Mouse (Mus musculus) lung, postnatal 14 days (tissue): ENCODE results near the gene Wipi2.

Source experiments
- DNase-seq: peaks from one replicate; pipeline ENCODE4 v3.0.0; 2021

Wipi2 gene

DNA sequence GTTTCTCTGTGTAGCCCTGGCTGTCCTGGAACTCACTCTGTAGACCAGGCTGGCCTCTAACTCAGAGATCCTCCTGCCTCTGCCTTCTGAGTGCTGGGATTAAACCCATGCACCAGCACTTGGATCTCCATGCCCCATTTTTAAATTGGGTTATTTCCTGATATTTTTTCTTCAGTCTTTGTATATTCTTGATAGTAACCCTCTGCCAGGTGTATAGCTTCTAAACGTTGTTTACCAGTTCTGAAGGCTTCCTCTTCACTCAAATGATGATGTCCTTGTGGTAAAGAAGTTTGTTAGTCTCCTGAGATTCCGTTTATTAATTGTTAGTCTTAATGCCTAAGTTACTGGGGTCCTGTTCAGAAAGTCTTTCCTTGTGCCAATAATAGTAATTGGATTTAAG, at the start of gene Wipi2:
Wipi2 (plus strand) TSS at position 301 of the 400 bp plus-strand sequence.
- no peak for DNase-seq

DNA sequence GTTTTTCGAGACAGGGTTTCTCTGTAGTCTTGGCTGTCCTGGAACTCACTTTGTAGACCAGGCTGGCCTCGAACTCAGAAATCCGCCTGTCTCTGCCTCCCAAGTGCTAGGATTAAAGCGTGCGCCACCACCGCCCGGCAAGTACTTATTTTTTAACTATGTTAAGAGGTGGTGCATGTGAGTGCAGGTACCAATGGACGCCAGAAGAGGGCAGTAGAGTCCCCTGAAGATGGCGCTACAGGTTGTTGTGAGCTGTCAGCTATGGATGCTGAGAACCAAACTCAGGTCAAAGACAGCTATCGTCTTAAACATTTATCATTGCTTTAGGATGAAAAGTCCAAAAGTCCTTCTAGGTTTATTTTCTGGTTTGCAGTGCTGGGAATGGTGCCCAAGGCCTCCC, 49.3 kb upstream of the Wipi2 start:
- DNase-seq, result no peak

DNA sequence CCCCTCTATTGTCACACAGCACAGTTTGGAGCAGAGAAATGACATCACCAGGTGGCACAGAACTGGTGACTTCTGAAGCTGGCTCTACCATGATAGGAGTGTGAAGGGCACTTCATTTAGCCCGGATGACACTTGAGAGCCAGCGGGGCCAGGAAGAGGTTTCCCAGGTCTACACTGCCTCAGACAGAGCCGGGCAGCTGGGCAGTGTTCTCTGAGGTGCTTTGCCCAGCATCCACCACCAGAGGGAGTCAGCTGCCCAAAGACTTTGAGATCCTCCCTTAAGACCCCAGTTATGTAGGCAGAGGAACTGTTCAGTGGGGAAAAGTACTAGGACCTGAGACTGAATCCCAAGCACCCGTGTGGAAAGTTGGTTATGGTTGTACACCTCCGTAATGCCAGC, 46.0 kb upstream of the Wipi2 start:
- peak; percentile 53 for DNase-seq

DNA sequence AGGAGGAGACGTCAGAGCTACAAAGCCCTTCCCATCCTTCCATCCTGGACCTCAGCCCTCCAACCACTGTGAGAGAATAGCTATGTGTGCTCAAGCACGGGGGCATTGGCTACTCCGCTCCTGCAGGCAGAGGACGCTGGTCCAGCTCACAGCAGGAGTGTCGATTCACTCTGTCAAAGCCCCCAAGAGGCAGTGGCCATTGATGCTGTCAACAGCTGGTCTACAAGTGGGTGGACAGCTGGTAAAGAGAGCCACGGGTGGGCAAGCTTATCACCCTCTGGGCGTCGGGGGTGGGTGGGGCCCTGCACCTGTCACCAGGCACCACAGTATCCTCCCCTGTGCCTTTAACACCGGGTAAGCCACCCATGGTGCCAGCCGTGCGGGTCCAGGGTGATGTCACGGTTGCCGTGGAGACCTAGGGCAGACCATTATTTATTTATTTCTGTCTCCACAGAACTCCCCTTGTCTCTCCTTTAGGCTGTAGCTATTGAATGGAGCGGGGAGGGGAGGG, 43.8 kb upstream of the Wipi2 start:
- no peak for DNase-seq

DNA sequence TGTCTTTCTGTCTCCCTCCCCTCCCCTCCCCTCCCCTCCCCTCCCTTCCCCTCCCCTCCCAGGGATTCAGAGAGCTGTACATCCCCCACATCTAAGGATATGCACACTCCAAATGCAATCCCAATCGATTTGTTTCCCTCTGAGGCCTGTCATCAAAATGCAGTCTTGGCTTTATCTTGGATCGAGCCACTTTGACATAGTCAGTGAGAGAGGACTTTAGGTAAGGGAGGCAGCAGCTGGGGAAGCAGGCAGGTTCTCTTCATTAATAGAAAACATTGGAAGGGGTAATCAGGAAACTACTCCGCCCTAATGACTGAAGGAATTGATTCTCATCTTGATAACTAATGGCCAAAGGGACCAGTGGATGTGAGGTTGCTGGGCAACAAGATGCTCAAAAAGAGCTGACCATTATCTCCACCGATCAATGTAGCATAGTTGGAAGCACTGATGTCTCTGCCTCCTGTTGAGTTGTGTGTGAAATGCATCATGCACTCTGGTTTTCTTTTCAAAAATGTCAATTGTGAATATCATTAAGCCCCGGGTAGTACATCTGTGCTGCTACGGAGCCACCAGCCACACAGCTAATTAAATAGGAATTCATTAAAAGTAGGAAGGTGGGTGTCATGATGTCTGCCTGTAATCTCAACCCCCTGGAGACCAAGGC, 36.4 kb upstream of the Wipi2 start:
- DNase-seq, result no peak

DNA sequence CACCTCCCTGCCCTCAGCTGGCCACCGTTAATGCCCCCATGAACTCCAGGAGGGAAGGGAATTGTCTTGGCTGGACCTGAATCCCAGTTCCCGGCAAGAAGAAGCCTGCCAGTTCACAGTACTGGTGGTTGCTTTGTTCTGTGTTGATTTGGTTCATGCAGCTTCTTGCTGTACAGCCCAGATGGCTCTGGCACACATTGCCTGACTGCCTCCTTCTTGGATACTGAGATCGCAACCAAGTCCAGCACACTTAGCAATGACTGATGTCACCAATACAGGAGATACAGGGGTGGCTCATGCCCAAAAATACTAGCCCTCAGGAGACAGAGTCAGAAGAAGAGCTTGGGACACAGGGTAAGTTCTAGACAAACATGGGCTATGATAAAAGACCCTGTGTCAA, 31.8 kb upstream of the Wipi2 start:
- no peak for DNase-seq

DNA sequence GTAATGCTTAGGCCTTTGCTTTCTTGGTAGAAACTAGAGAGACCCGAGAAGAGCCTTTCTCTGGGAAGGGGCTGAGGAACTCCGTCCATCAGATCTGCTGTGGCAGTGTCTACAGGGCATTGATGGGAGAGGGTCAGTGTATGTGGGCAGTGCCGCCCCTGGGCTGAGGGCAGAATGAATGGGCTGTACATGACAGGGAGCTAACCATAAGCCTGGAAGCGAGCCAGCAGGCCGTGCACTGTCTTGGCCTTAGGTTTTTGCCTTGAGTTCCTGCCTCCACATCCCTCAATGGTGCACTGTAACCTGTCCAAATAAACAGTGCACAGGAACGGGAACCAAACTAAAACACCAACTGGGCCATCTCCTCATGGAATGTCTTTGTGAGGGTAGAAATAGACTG, 30.8 kb upstream of the Wipi2 start:
- no peak for DNase-seq

DNA sequence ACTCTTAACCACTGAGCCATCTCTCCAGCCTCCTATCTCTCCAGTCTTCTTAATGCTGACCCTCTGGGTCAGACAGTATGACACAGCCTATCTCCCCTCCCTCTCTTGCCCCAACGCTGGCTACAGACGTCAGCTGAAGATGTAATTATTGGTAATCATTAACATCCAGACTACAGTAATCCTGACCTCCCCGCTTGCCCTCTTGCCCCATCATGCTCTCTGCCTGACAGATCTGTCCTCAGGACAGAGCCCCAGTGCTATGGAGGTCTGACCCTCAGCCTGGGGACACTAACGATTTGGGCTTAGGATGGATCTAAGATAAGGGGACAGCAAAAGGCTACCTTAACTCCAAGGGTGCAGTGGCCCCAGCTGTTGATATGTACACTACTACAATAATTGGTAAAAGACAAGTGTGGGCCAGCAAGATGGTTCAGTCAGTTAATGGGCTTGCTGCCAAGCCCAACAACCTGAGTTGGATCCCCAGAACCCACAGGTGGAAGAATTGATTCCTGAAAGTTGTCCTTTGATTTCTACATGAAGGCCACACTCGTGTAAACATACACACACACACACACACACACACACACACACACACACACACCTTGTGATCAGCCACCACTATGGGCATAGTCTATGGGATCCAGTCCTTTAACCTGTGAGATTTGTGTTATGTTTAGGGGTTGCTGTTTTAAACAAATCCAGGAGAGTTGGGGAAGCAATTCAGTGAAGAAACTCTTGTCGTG, 29.7 kb upstream of the Wipi2 start:
- DNase-seq, result no peak

DNA sequence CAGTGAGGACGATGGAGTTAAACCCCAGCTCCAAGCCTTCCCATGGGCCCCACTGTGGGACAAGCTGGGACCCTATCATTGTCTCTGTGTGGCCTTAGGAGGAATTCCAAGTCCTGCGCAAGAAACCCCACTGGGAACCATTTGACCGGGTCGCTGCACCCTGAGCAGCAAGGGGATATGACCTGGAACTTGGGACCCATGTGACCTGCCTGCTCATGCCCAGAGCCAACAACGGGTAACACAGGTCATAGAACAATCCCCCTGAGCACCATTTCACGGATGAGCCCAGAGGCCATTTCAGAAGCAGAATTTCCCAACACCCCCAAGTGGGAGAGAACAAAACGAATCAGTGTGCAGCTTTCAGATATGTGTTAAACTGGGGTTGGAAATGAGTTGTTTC, 23.1 kb upstream of the Wipi2 start:
- no peak for DNase-seq

DNA sequence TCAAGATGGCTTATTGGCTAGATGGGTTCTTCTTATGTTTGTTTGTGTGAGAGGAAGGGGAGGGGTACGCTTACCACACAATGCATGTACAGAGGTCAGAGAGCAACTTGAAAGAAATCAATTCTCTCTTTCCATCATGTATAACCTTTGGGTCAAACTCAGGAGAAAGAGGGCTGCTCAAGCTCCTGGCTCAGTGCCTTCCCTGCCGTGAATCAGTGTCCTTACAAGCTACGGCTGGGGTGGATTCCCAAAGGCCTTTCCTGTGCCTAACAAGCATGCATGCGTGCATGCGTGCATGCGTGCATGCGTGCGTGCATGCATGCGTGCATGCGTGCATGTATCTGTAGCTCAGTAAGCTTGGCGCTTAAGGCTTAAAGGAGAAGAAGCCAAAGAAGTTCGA, 22.2 kb upstream of the Wipi2 start:
- DNase-seq, result no peak

DNA sequence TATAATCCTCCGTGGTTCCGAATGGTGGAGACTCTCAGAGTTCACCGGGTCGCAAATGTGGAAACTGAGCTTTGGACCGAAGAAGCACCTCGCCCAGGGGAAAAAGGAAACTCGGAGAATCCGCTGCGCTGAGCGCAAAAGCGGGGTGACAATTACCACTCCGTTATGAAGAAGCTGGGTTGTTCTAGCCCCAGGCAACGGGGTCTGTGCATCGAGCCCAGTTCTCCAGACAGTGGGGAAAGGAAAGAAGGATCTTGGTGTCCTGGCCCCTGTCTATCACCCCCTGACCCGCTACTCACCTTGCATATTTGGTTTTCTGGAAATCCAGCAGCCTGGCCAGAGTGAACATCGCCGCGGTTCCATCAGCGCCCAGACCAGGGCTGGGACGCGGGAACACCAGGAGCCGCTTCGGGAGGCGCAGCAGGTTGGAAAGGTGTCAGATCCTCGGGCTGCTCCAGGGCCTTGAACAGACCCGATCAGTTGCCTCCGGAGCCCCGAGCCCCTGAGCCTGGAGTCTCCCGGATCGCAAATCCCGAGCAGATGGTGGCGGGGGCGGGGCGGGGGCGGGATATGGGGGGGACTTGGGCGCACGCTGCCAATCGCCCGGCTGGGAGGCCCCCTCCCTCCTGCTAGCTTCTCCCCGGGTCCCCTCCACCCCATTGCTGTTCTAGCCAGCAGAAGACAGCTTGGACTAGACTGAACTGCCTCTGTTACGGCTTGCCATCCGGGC, 19.1 kb upstream of the Wipi2 start, which contains the start of gene Mmd2:
Mmd2 (minus strand) TSS at position 542 of the 730 bp plus-strand sequence.
- DNase-seq, result no peak

DNA sequence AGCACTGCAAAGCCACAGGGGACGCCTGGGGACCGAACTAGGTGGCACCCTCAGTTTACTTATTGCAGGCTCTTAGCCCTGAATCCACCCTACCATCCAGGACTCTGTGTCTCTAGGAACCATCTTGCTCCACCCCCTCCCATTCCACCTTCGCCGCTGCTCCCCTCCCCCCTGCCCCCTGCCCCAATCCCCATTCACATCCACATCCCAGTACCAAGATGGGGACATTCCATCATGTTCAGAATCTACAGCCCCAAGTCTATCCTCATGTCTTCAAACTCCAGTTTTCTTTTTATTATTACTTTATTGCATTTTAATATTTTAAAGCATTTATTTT, 18.5 kb upstream of the Wipi2 start:
- DNase-seq, result no peak

DNA sequence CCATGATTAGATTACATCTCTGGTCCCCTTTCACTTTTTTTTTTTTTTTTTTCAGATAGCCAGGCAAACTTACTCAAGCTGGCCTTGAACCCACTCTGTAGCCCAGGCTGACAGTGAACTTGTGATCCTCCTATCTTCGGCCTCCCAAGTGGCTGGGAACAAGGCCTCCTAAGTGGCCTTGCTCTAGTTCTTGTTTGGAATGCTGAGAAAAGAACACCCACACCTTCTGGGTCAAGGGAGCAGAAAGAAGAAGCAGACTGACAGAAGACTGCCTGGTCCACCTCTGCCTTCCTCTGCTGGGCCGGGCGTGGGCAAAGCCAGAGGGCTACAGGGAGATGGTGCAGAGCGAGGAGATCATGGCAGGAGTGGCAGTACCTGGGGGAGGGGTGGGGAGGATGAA, 17.1 kb upstream of the Wipi2 start:
- DNase-seq, result no peak

DNA sequence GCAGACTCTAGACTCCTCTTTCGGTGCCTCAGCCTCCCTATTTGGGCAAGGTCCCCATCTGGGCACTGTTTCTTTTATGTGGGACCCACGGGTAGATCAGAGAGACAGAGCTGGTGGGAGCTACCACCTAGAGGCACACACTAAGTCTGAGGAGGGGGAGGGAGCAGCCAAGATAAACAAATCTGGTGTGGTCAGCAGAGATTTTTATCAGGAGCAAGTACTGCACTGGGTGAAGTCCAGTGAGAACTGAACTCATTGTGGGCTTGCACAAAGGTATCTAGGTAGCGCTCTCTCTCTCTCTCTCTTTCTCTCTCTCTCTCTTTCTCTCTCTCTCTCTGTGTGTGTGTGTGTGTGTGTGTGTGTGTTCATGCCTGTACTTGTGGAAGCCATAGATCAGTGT, 13.0 kb upstream of the Wipi2 start:
- no peak for DNase-seq

DNA sequence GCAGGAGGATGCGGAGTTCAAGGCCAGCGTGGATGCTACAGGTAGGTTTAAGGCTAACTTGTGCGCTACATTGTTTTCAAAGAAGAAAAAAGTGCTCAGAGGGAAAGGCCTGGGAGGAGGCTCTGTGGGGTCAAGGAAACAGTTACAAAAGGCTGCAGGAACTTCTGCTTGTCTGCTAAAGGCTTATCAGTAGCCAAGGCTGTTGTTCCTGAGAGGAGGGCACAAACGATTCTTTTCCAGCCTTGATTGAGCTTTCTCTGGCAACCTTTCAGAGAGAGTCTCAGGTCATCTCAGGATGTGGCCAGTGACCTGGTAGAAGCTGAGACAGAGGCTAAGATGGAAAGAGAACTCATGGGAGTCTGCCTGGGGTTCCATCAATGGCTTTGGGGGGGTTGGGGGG, 11.9 kb upstream of the Wipi2 start:
- DNase-seq, result no peak

DNA sequence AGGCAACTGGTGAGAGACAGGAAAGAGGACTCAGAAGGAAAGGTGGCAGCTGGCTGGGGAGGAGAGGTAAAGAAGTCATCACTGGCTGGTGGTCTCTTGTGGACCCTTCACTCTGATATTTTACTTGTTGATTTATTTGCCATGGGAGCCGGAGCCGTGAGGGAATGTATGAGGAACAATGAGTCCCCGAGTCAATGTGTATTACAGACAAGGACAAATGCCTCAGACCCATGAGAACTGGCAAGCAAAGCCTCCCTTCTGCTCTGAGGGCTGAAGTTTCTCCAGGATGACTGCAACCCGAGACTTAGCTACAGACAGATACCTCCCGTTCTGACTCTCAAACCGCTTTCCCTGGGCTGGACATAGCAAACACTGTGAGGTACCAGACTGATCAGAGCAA, 11.2 kb upstream of the Wipi2 start:
- DNase-seq, result no peak

DNA sequence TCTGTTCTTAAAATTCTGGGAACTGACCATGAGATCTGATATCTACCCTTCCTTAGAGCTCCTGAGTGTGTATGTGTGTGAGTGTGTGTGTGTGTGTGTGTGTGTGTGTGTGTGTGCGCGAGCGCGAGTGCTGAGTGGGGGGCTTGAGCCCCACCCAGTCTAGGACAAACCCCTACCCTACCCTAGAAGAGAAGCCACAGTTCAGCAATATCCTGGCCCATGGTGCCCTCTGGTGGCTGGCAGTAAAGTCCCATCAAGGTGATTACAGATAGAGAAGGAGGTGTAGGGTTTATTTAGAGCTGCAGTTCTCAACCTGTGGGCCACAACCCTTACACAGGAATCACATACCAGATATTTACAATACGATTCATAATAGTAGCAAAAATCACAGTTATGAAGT, 7.6 kb upstream of the Wipi2 start:
- DNase-seq, result peak; percentile 30

DNA sequence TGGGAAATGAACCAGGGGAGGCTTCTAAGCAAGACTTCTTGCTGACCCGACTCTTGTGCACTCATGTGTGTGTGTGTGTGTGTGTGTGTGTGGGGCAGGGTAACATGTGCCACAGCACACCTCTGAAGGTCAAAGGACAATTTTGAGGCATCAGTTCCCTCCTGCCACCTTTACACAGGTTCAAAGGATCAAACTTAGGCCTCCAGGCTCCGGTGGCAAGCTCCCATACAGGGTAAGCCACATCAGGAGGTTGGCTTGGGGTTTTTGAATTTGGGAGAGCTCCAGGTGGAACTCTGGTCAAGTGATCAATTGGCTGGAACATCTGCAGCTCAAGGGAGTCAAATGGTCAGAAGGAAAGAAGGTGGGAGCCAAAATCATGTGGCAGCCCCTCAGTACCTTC, 6.1 kb upstream of the Wipi2 start:
- DNase-seq, result no peak

DNA sequence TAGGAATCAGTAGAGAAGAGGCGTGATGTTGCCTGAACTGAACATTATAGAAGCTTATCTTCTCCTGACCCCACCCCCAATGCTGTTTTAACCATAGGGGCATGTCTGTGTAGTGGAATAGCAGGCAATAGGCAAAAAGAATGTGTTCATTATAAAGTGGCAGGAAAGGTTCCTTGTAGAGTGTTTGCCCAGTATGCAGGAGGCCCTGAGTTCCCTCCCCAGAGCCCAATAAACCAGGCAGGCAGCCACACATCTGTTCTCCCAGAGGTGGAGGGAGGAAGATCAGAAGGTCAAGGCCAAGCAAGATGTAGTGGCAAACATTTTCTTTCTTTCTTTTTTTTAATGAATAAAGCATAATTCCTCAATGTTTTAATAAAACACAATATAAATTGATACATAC, 5.4 kb upstream of the Wipi2 start:
- no peak for DNase-seq

DNA sequence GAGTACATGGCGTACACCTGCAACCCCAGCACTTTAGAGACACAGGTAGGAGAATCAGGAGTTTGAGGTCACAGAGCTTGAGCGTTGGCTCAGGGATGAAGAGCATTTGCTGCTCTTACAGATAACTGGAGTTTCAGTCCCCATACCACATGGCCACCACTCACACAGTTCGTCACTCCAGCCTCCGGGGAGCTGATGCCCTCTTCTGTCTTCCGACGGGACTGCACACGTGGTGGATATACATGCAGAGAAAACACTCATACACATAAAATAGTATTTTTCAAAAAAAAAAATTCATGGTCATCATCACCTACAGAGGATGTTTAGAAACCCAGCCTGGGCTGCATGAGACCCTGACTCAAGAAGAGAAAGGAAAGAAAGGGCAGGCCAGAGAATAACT, 4.4 kb upstream of the Wipi2 start:
- DNase-seq, result no peak

DNA sequence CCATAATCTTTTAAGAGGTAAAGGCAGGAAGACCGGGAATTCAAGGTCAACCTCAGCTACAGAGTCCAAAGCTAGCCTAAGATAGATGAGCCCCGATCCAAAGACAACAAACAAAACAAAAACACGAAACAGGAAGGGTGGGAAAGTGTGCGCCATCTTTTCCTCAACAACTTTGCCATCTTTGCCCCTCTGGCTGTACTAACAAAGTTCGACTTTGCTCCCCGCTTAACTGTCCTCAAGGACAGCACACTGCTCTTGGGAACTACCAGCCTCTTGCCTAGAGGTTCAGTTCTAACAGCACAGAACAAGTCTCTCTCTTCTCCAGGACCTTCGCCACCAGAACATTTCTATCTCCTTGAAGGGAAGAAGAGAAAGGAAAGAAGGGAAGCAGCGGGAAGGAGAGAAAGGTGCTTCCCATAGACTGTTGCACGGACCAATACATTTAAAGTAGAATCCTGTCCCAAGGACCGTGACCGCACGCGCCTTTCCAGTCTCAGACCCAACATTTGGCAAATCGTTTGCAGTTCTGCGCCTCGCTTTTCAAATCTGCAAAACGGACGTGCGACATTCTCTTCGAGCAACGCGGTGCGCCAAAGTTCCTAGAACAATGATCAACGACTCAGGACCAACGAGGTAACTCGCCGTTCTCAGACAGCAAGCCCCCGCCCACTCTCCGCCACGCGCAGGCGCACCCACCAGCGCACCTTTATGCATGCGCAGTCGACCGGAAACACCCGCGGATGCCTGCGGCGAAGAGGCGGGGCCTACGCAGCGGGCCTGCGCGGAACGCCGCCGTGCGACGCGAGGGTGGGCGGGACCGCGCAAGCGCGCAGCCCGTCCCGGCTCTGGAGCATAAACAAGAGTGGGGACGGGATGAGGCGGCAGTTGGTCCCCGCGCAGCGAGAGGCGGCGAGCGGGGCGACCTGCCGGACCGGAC, 1.5 kb downstream of the Wipi2 start:
- peak; percentile 97 for DNase-seq

DNA sequence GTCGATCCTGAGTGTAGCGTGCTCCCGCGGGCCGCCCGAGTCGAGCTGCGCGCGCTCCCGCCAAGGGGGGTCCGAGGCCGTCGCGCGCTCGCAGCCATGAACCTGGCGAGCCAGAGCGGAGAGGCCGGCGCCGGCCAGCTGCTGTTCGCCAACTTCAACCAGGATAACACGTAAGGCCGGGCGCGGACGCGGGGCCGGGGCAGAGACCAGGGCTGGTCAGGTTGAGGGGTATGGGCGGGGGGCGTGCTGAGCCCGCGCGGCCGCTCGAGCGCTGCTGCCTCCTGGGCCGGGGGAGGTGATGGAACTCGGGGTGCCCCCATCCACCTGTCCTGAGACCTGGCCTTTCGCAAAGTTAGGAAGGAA, 2.1 kb downstream of the Wipi2 start:
- no peak for DNase-seq

DNA sequence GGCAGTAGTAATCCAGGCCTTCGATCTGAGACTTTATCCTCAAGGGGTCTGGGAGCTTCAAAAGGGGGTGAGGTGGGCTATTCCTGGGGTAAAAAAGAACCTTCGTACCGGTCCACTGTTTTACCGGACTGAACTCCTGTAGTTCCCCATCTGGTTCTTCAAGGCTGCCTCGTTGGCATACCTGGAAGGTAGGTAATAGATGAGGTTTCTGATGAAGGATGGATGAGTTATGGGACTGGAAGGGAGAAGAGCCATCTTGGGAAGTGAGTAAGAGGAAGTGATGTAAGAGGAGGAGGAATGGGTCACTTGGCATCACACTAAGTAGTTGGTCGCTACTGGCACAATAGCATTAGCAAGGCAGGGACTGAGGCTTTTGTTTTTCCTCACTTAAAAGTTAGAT, 2.7 kb downstream of the Wipi2 start:
- no peak for DNase-seq
